Comparison of ENCODE assay signal across 8 mouse cellular contexts in genomic region chr10:33950803-33951583, GRCm38 (mm10). TPM values are rescaled to one million over a fixed set of nuclear protein-coding genes. Genes with fewer than 3 reads are reported as not detected.
DNase-seq lines count a peak whose midpoint lies in the region; ATAC-seq and TF ChIP-seq lines count a peak whose summit lies in the region.

Gene Zup1, minus strand, starts transcription at chr10:33951269.

- H3K27ac ChIP-seq in bone marrow macrophage, adult 2 months (ENCODE audit: insufficient read depth, low read depth, low read length) = peak within 1 kb of the TSS; percentile 66
- H3K27ac ChIP-seq in embryonic fibroblast, embryonic 13.5 days (ENCODE audit: insufficient read depth, low read length) = peak within 1 kb of the TSS; percentile 47; the same call in 1 of the 2 replicates
- peak within 1 kb of the TSS; percentile 33; the same call in 1 of the 2 replicates for H3K27ac ChIP-seq in kidney, embryonic 14.5 days (ENCODE audit: low read depth, low read length)
- H3K27ac ChIP-seq in limb, embryonic 15.5 days = peak within 1 kb of the TSS; percentile 82

- peak; percentile 99 for ATAC-seq in kidney, embryonic 14.5 days (ENCODE audit: low FRiP score, low TSS enrichment)
- ATAC-seq in limb, embryonic 15.5 days (ENCODE audit: insufficient number of reproducible peaks, low FRiP score, low TSS enrichment, low read depth) = peak; percentile 90

- peaks cover 5% of the 10 kb centered on the region; the same call in 1 of the 2 replicates for H3K4me1 ChIP-seq in bone marrow macrophage, adult 2 months (ENCODE audit: control insufficient read depth, insufficient read depth, low read length)
- H3K4me1 ChIP-seq in embryonic fibroblast, embryonic 13.5 days (ENCODE audit: control insufficient read depth, insufficient read depth, low read length) = no peaks in the 10 kb centered on the region
- 0 out of 2 replicates have a peak, but pooled peaks cover 5% of the 10 kb centered on the region for H3K4me1 ChIP-seq in kidney, embryonic 14.5 days (ENCODE audit: control insufficient read depth, insufficient read depth, low read length)
- peaks cover 6% of the 10 kb centered on the region; the same call in 1 of the 2 replicates for H3K4me1 ChIP-seq in limb, embryonic 15.5 days

- peak within 1 kb of the TSS; percentile 52 for H3K4me2 ChIP-seq in kidney, embryonic 14.5 days (replicated peaks; ENCODE audit: low read depth, low read length)
- H3K4me2 ChIP-seq in limb, embryonic 15.5 days = peak within 1 kb of the TSS; percentile 54

- peak within 1 kb of the TSS; percentile 82 for H3K4me3 ChIP-seq in bone marrow macrophage, adult 2 months (ENCODE audit: insufficient read depth, low read length)
- peak within 1 kb of the TSS; percentile 90 for H3K4me3 ChIP-seq in embryonic fibroblast, embryonic 13.5 days (ENCODE audit: insufficient read depth, low read length)
- H3K4me3 ChIP-seq in kidney, embryonic 14.5 days (ENCODE audit: low read length) = peak within 1 kb of the TSS; percentile 55
- peak within 1 kb of the TSS; percentile 66 for H3K4me3 ChIP-seq in limb, embryonic 15.5 days

- 3% methylated on average over 42 of the region's 42 CpGs for WGBS in kidney, embryonic 14.5 days
- WGBS in limb, embryonic 15.5 days = 2% methylated on average over 42 of the region's 42 CpGs

- no peak for TF ChIP-seq POLR2A in bone marrow macrophage, adult 2 months (IDR thresholded peaks at IDR 0.05; ENCODE audit: borderline replicate concordance, low read depth, low read length)
- TF ChIP-seq POLR2A in embryonic fibroblast, embryonic 13.5 days (IDR thresholded peaks at IDR 0.05; ENCODE audit: low read depth, low read length) = peak; percentile 94

- H3K27me3 ChIP-seq in kidney, embryonic 14.5 days (ENCODE audit: control insufficient read depth, insufficient read depth, low read length) = no peaks in the 10 kb centered on the region
- no peaks in the 10 kb centered on the region for H3K27me3 ChIP-seq in limb, embryonic 15.5 days

- no peaks in the 10 kb centered on the region for H3K9me3 ChIP-seq in kidney, embryonic 14.5 days (ENCODE audit: control insufficient read depth, low read length)
- no peaks in the 10 kb centered on the region for H3K9me3 ChIP-seq in limb, embryonic 15.5 days

- H3K9ac ChIP-seq in kidney, embryonic 14.5 days (ENCODE audit: low read depth, low read length) = peak within 1 kb of the TSS; percentile 70
- peak within 1 kb of the TSS; percentile 93 for H3K9ac ChIP-seq in limb, embryonic 15.5 days

- peak; percentile 94 for DNase-seq in A20 (ENCODE audit: low read depth, low spot score)
- DNase-seq in heart, adult 9 months (ENCODE audit: low spot score in 2 of 2) = peak; percentile 89 to 90
- DNase-seq in monocyte, adult 2 months (ENCODE audit: low read depth in 1 of 2, low spot score in 2 of 2) = peak; percentile 70 to 73
- peak; percentile 90 for DNase-seq in spleen, postnatal 36 days (ENCODE audit: low spot score in 2 of 2)

- peaks cover 16% of the 10 kb centered on the region; the same call in 1 of the 2 replicates for H3K36me3 ChIP-seq in kidney, embryonic 14.5 days (ENCODE audit: control insufficient read depth, insufficient read depth, low read length)
- 0 out of 2 replicates have a peak, but pooled peaks cover 6% of the 10 kb centered on the region for H3K36me3 ChIP-seq in limb, embryonic 15.5 days

- TF ChIP-seq CTCF in bone marrow macrophage, adult 2 months (IDR thresholded peaks at IDR 0.05; ENCODE audit: low read depth, low read length) = no peak
- no peak for TF ChIP-seq CTCF in embryonic fibroblast, embryonic 13.5 days (IDR thresholded peaks at IDR 0.05; ENCODE audit: borderline replicate concordance, insufficient read depth, low read length)

RNA-seq across cellular contexts. Expression of gene Zup1, which starts in this region (rescaled TPM):
- polyA plus RNA-seq in bone marrow macrophage, adult 2 months (2012; ENCODE audit: insufficient read depth, insufficient read length, missing spikeins) = 44.5 and 50.8 TPM in 2 replicates
- 17.6 and 19.6 TPM in 2 replicates for polyA plus RNA-seq in embryonic fibroblast, embryonic 13.5 days (2011; ENCODE audit: insufficient read length, low read depth, missing spikeins)
- polyA plus RNA-seq in kidney, embryonic 14.5 days (2014; fragmentation: Nextera tagmentation; extraction: Ambion mirVana) = 23.2 and 24.8 TPM in 2 replicates
- polyA plus RNA-seq in limb, embryonic 15.5 days (2015; fragmentation: Nextera tagmentation; extraction: Ambion mirVana) = 21.2 and 21.7 TPM in 2 replicates

Comparison
In these comparisons a context has a peak if more than half of its experiments do, and no peak if none do; other contexts are left out.
1. Peak in every context shown above with its lines: DNase-seq, ATAC-seq, H3K4me3 ChIP-seq and H3K27ac ChIP-seq.